Mouse (Mus musculus): ENCODE results near the gene Pmm2.

The Pmm2 gene

DNA sequence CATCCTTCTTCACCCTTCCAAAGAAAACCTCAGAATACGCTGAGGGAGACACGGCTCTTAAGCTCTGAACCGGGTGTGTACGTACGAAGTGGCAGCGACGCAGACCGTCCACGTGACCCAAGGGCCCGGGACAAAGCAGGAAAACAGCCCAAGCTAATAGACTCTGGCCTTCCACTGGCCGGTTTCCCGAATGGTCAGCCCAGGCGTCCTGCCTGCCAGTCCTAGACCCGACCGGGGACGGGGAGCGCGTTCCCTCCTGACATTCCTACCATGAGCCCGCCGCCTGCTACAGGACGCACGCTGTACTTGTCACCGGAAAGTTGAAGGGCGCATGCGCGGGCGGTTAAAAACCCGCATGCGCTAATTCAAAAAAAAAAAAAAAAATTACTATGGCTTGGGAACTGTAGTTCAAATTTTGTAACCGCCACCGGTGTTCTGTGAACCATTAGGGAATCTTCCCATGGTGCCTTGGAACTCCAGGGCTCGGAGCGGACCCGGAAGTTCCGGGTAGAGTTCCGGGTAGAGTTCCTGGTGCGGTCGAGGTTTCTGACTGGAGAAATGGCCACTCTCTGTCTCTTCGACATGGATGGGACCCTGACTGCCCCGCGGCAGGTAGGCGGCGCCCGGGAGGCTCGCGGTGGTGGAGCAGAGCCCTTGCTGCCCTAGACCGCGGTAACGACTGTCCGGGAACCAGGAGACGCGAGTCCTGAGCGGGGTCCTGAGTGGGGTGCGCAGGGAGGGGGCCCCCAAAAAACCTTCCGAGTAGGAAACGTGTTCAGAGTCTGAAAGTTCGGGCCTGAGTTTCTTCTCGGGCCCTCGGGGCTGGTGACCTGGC, at the start of gene Pmm2, which contains the start of gene Tmem186:
Pmm2 (plus strand) TSS at position 458 of the 835 bp plus-strand sequence.
Tmem186 (minus strand) TSS at position 496 of the 835 bp plus-strand sequence.
- ChIA-PET CTCF (interaction anchor here in 2 of 4 experiments (0.7 to 1.1 kb wide), 2 partner anchors 18 to 34 kb away, joined by 3 to 5 read pairs; partner anchors contain the start of gene Carhsp1 (in 1 of the 2)), POLR2A (interaction anchor here (0.6 to 4.9 kb wide), 37 partner anchors 9 to 229 kb away, joined by 3 to 31 read pairs (median 4); partner anchors contain the start of genes Carhsp1 (in 3 of the 4) and Mettl22 (in 1 of the 4))

DNA sequence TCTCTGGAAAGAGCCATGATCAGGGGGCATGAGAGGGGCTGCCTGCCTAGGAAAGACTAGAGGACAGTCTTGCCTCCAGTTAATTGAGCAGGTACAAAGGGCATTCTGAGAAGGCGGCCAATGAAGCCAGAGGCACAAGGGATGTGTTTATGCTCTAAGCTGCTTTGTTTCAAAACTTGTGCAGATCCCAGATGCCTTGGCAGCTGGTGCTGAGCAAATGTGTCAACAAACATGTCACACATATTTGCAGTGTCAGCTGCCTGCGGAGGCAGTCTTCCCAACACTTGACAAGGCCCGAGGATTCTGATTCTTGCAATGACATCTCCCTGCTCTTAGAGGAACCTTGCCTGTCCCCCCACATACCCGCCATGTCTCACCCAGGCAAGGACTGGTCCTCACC, 42.1 kb upstream of the Pmm2 start:
- POLR2A ChIA-PET, result no interaction called here

GRCm38 (mm10) chr16:8596336-8596735, 41.1 kb upstream of the Pmm2 start:
- POLR2A ChIA-PET, result no interaction called here
- CTCF ChIA-PET, result no interaction called here

More for the DNA sequence above, 42.1 kb upstream of the Pmm2 start:
- CTCF ChIA-PET, result interaction anchor here in 1 of 4 experiments (1.3 kb wide), 1 partner anchor 12 kb away, joined by 3 read pairs; no protein-coding TSS in a partner anchor

GRCm38 (mm10) chr16:8597516-8597915, 40.0 kb upstream of the Pmm2 start:
- POLR2A ChIA-PET, result no interaction called here
- CTCF ChIA-PET, result no interaction called here

DNA sequence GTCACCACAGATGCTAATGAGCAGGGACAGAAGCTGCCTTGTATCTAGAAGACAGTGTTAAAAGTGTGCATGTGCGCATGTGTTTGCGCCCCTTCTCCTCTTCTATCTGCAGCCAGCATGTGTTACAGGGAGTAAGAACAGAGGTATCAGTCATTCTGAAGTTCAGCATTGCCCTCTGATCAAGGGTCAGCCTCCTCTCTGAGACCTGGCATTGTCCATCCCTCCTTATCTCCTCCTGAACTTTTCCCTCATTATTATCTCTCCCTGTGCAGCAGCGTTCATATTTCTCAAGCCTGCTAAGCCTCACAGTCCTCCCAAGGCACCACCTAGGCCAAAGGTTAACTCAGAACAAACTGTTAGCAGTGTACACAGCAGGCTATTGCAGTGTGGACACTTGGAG, 33.7 kb upstream of the Pmm2 start:
- ChIA-PET CTCF (no interaction called here), POLR2A (no interaction called here)

DNA sequence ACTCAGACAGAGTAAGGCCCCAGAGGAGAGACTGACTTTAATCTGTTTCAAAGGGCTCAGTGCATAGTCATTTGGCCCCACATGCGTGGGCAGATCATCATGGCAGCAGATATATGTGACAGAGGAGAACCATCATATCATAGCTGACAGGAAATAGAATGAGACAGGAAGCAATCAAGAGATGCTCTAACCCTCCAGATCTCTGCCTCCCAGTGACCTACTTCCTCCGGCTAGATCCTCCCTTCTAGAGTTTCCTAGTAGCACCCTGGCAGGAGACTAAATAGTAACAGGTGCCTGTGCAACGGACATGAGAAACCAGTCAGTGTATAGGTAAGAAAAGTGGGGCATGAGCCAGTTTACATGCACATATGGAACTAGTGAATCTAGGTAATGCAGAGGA, 27.1 kb upstream of the Pmm2 start:
- CTCF ChIA-PET, result no interaction called here

GRCm38 (mm10) chr16:8612214-8613005, 25.1 kb upstream of the Pmm2 start:
- ChIA-PET CTCF (interaction anchor here in 2 of 4 experiments (0.6 kb wide), 2 partner anchors 32 to 191 kb away, joined by 3 to 9 read pairs; no protein-coding TSS in a partner anchor), POLR2A (interaction anchor here in 3 of 4 experiments (0.9 to 1.3 kb wide), 3 partner anchors 22 to 58 kb away, joined by 3 to 5 read pairs (median 4); partner anchors contain the start of genes Pmm2 (in 1 of the 3) and Tmem186 (in 1 of the 3))

More for the DNA sequence above, 27.1 kb upstream of the Pmm2 start:
- POLR2A ChIA-PET, result interaction anchor here in 3 of 4 experiments (1.0 to 1.5 kb wide), 3 partner anchors 9 to 77 kb away, joined by 3 to 4 read pairs (median 3); partner anchors contain the start of gene Carhsp1 (in 1 of the 3)

- POLR2A ChIA-PET, result interaction anchor here in 3 of 4 experiments (0.9 to 1.3 kb wide), 3 partner anchors 22 to 57 kb away, joined by 3 to 5 read pairs (median 4); partner anchors contain the start of genes Pmm2 (in 1 of the 3) and Tmem186 (in 1 of the 3)
Measured at GRCm38 (mm10) chr16:8613039-8613438, 24.4 kb upstream of the Pmm2 start.

GRCm38 (mm10) chr16:8613447-8613846, 24.0 kb upstream of the Pmm2 start:
- ChIA-PET CTCF (interaction anchor here in 1 of 4 experiments (0.6 kb wide), 1 partner anchor 33 kb away, joined by 9 read pairs; no protein-coding TSS in a partner anchor), POLR2A (interaction anchor here in 2 of 4 experiments (1.2 to 1.3 kb wide), 2 partner anchors 21 to 57 kb away, joined by 4 to 5 read pairs; no protein-coding TSS in a partner anchor)

More at GRCm38 (mm10) chr16:8613039-8613438, 24.4 kb upstream of the Pmm2 start:
- CTCF ChIA-PET, result interaction anchor here in 1 of 4 experiments (0.6 kb wide), 1 partner anchor 32 kb away, joined by 9 read pairs; no protein-coding TSS in a partner anchor

DNA sequence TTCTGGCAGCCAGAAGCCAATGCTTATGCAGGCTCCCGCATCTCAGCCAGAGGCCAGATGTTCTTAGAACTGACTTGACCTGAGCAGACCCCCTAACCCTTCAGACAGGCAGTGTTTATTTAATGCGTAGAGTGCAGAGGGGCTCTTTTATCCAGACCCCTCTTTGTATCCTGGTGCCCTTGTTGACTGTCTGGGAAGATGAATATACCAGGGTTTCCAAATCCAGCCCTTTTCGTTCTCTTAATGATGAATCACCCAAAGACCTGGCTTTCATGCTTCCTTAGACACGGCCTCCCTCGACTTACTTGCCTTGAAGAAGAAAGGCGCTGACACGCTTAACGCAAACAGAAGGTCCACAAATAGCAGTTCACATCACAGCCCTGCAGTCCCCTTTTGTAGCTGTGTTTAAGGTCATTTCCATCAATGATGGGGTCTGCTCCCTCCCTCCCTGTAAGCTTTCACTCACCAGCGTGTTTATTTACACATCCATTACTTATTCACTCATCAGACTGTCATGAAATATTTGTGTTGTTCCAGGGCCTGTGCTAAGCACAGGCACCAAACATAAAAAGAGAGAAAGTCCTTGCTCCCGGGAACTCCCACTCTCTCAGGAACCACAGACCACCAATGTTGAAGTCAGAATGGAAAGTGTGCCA, 17.7 kb upstream of the Pmm2 start:
- ChIA-PET POLR2A (interaction anchor here in 1 of 4 experiments (1.1 kb wide), 1 partner anchor 66 kb away, joined by 3 read pairs; no protein-coding TSS in a partner anchor), CTCF (interaction anchor here in 1 of 4 experiments (0.7 kb wide), 1 partner anchor 142 kb away, joined by 4 read pairs; no protein-coding TSS in a partner anchor)

DNA sequence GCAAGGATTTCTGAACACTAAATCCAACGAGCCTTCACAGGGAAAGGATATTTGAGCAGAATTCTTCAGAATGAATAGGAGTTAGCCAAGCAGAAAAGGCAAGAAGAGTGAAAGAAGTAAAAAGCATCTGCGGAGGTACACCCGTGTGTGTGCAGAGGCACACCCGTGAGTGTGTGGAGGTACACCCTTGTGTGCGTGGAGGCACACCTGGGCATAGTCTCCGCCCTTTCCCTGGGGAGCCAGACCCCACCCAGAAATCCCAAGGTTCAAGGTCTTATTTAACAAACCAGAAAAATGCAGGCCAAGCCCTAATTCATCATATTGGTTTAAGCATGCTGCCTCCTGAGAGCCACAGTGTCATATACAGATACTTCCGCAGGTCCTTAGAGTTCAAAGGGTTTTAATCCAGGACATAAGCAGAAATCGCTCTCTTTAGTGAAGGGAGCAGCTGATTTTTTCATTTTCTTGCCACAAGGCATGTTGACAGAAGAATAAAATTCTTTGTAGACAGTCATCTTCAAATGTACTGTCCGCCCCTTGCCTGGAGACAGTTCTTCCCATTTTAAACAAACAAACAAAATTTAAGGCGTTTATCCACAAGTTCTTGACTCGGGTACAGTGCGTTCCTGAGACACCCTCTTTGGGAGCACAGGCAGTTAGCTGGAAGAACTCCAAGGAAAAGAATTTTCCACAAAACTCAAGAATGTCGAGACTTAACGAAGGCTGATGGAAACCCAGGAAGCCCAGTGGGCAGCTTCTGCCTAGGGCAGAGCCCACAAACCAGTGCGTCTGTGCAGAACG, 17.0 kb upstream of the Pmm2 start:
- POLR2A ChIA-PET, result interaction anchor here in 1 of 4 experiments (0.8 kb wide), 1 partner anchor 20 kb away, joined by 3 read pairs; no protein-coding TSS in a partner anchor
- CTCF ChIA-PET, result interaction anchor here in 1 of 4 experiments (0.7 kb wide), 1 partner anchor 143 kb away, joined by 4 read pairs; no protein-coding TSS in a partner anchor

- POLR2A ChIA-PET, result interaction anchor here in 3 of 4 experiments (0.6 to 1.4 kb wide), 4 partner anchors 22 to 432 kb away, joined by 3 to 5 read pairs (median 4); partner anchors contain the start of gene Carhsp1 (in 1 of the 3)
- CTCF ChIA-PET, result no interaction called here
Measured at GRCm38 (mm10) chr16:8630419-8630818, 7.1 kb upstream of the Pmm2 start.

- CTCF ChIA-PET, result interaction anchor here in 1 of 4 experiments (0.6 kb wide), 1 partner anchor 1989 kb away, joined by 3 read pairs; no protein-coding TSS in a partner anchor
- POLR2A ChIA-PET, result interaction anchor here in 1 of 4 experiments (1.1 to 2.0 kb wide), 4 partner anchors 9 to 140 kb away, joined by 3 to 5 read pairs (median 4); no protein-coding TSS in a partner anchor
Measured at GRCm38 (mm10) chr16:8631428-8631827, 6.0 kb upstream of the Pmm2 start.

- CTCF ChIA-PET, result interaction anchor here in 2 of 4 experiments (0.7 to 1.1 kb wide), 2 partner anchors 19 to 35 kb away, joined by 3 to 5 read pairs; partner anchors contain the start of gene Carhsp1 (in 1 of the 2)
- POLR2A ChIA-PET, result interaction anchor here (0.6 to 2.0 kb wide), 37 partner anchors 9 to 228 kb away, joined by 3 to 17 read pairs (median 4); partner anchors contain the start of genes Carhsp1 (in 3 of the 4) and Mettl22 (in 1 of the 4)
Measured at GRCm38 (mm10) chr16:8636867-8637216, 632 bp upstream of the Pmm2 start.

DNA sequence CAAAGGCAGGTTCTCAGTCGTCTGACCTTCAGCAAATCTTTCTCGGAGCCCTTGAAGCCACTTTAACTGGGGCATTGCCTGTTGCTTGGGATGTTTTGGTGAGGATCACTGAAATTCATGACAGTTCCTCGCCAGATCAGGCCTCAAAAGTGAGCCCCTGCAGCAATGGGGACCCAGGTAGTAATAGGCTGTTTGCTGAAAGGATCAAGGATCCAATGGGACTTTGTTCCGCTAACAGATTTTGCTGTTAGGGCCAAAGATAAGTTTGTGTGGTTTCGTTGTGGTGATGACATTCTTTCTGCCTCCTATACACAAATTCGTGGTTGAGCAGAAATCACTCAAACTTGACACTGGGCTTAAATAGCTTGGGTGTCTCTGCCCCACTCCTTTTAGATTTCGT, 657 bp downstream of the Pmm2 start:
- ChIA-PET CTCF (no interaction called here), POLR2A (interaction anchor here in 2 of 4 experiments (1.4 to 4.9 kb wide), 2 partner anchors 13 to 34 kb away, joined by 3 to 31 read pairs; partner anchors contain the start of gene Carhsp1 (in 1 of the 2))

GRCm38 (mm10) chr16:8639466-8640191, 2.2 kb downstream of the Pmm2 start:
- POLR2A ChIA-PET, result interaction anchor here in 3 of 4 experiments (0.6 to 4.9 kb wide), 15 partner anchors 12 to 124 kb away, joined by 3 to 31 read pairs (median 4); partner anchors contain the start of gene Carhsp1 (in 3 of the 3)
- CTCF ChIA-PET, result no interaction called here

Data from embryonic stem cell, embryonic (primary cell).